Mouse (Mus musculus): Measurements from ENCODE around the gene Faah. TPM values are rescaled to one million over a fixed set of nuclear protein-coding genes. Genes with fewer than 3 reads are reported as not detected.
A peak's percentile ranks its signal among the peaks of the same experiment; 100 is the strongest.

Gene Faah
- polyA plus RNA-seq, 1 experiment from 2014 or later = 10.7 TPM

DNA sequence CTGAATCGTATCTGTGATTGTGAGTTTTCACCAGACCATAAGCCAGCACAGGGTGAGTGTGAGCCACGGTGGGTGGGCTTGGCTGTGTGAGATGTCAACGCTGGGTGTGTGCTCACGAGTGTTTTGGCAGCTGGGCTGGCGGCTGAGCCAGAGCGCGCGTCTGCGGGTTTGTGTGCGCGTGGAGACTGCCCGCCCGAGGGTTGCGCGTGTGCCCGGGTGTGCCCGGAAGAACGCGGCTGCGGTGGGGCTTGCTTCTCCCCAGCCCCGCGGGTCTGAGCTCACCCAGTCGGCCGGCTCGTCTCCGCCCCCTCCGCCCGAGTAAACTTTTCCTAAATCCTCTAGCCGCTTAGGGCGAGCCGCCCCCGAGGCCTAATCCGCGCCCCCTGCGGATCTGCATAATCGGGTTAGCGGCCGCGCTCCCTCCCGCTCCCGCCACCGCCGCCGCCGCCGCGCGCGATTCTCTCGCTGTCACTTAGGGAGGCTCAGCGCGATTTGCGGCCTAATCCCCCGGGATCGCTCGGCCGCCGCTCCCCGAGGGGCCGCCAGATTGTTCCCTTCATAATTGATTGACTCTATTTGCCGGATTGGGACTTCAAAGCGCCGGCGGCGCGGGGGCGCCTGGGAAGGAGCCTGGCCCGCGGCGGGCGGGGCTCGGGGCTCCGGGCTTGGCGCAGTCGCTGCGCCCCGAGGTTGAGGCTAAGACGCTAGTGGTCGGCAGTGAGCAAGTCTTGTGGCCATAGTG, 54.9 kb downstream of the Faah start:
- no peak overlapping the region for H3K27ac ChIP-seq (replicated peaks)
- peak; percentile 72 for ATAC-seq (ENCODE audit: low read depth)
- H3K27me3 ChIP-seq = peaks cover 97% of the 10 kb centered on the region
- peak overlapping the region; percentile 90 for H3K4me2 ChIP-seq
- under 1% methylated on average over 71 of the region's 79 CpGs for WGBS
- H3K36me3 ChIP-seq = no peaks in the 10 kb centered on the region
- peak overlapping the region; percentile 50 for H3K4me3 ChIP-seq
- H3K4me1 ChIP-seq (replicated peaks) = peaks cover 37% of the 10 kb centered on the region
- H3K9ac ChIP-seq = peak overlapping the region; percentile 70
- no peaks in the 10 kb centered on the region for H3K9me3 ChIP-seq

DNA sequence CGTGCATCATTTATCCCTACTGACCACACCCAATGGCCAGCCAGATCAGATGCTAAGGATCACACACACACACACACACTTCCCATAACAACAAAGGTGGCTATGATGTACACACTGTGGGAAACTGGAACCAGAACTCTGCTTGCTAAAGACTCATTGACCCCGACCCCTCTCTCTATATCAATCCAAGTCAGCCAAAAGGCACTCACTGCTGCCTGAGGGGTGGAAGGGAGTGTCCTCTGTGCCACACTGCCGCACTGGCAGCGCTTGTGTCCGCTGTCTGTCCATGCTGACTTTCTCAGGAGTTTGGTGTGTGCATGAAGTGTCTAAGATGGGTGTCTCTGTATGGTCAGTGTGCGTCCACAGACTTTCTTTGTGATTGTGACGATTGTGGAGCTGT, 55.7 kb downstream of the Faah start:
- Histone ChIP-seq H3K9ac (no peak overlapping the region), H3K4me3 (peak overlapping the region; percentile 50), H3K4me2 (peak overlapping the region; percentile 90; the same call in 1 of the 2 replicates), H3K27me3 (peaks cover 97% of the 10 kb centered on the region), H3K36me3 (no peaks in the 10 kb centered on the region), H3K27ac (replicated peaks) (no peak overlapping the region), H3K9me3 (no peaks in the 10 kb centered on the region), H3K4me1 (replicated peaks) (peaks cover 37% of the 10 kb centered on the region)
- WGBS = 8% methylated on average over 7 of the region's 7 CpGs
- 0 out of 2 replicates have a peak, but pooled peaks have one; percentile 5 for ATAC-seq (ENCODE audit: low read depth)

DNA sequence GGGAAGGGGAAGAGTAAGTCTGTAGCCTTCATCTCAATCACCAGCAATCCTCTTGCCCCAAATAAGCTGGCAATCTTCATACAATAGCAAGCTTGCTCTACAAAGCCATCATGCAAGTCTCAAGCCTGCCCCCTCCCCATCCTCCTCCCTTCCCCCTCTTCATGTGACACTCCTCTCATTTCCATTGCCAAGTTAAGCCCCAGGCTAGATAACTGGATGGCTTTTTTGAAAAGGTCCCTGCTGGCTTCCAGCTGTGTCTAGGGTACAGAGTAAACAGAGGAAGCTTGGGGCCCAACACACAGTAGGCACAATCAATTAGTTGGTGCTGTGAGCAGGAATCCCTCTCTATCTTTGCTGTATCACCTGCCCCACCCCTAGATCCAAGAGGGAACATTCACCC, 58.2 kb downstream of the Faah start:
- no peak overlapping the region for H3K9ac ChIP-seq
- H3K9me3 ChIP-seq = no peaks in the 10 kb centered on the region
- H3K27me3 ChIP-seq = peaks cover 98% of the 10 kb centered on the region
- no peak overlapping the region for H3K4me3 ChIP-seq
- no peaks in the 10 kb centered on the region for H3K36me3 ChIP-seq
- no peak overlapping the region for H3K27ac ChIP-seq (replicated peaks)
- no peak for ATAC-seq (ENCODE audit: low read depth)
- H3K4me2 ChIP-seq = no peak overlapping the region
- peaks cover 38% of the 10 kb centered on the region for H3K4me1 ChIP-seq (replicated peaks)

DNA sequence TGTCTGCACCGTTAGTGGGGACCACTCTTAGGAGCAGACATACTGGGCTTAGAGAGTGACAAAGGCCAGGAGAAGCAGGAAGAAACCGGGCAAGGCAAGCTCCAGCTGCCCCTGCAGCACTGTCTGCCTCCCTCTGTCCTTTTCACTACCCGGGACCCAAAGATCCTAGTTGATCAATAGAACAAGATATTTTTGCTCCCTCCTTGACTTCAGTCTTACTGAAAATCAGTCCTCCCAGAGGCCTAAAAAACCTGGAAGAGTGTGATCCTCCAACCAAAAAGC, 62.3 kb downstream of the Faah start:
- no peaks in the 10 kb centered on the region for H3K36me3 ChIP-seq
- H3K9me3 ChIP-seq = no peaks in the 10 kb centered on the region
- peaks cover 98% of the 10 kb centered on the region for H3K27me3 ChIP-seq
- ATAC-seq (ENCODE audit: low read depth) = no peak
- H3K4me2 ChIP-seq = peak overlapping the region; percentile 48
- H3K4me1 ChIP-seq (replicated peaks) = peaks cover 12% of the 10 kb centered on the region
- H3K9ac ChIP-seq = peak overlapping the region; percentile 43; the same call in 1 of the 2 replicates
- 2% methylated on average over 3 of the region's 3 CpGs for WGBS
- H3K4me3 ChIP-seq = 0 out of 2 replicates have a peak overlapping the region, but pooled peaks have one; percentile 16
- H3K27ac ChIP-seq (replicated peaks) = no peak overlapping the region

DNA sequence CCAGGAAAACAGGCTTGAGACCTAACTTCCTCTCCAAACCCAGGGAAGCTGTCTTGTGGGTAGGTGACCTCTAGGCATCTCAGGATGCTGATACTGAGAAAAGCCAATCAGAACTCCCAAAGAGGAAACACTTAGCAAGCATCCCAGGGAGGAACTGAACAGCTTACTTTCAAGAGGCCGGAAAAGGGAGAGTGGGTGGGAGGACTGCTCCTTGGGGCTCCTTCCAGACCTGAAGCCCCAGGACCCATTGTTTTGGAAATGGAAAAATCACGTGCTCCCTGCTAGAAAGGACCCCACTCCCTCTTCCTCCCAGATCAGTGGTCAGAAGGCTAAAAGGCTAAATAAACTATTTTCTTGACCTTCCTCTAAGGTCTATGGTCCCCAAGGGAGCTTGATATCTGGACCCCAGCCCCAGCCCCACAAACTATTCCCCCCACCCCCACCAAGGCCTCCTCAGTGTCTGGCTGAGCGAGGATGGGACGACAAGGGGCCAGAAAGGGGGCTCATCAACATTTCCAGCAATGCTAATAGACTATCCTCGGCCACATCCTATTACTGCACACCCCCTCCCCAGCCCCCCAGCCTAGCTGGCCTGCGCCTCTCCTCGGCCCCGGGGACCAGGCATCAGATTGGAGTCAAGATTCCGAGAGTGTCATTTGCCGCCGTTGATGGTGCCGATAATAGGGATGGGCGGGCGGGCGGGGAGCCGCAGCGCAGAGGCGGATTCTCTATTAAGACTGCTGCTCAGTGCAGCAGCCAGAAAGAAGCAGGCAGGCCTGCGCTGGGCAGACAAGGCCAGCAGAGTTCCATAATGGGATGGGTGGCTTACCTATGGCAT, 62.9 kb downstream of the Faah start:
- WGBS = 2% methylated on average over 19 of the region's 19 CpGs
- H3K27ac ChIP-seq (replicated peaks) = no peak overlapping the region
- H3K4me3 ChIP-seq = peak overlapping the region; percentile 16; the same call in 1 of the 2 replicates
- H3K27me3 ChIP-seq = peaks cover 98% of the 10 kb centered on the region
- no peaks in the 10 kb centered on the region for H3K9me3 ChIP-seq
- no peaks in the 10 kb centered on the region for H3K36me3 ChIP-seq
- peaks cover 12% of the 10 kb centered on the region for H3K4me1 ChIP-seq (replicated peaks)
- peak; percentile 62; the same call in 1 of the 2 replicates for ATAC-seq (ENCODE audit: low read depth)
- peak overlapping the region; percentile 48 for H3K4me2 ChIP-seq
- peak overlapping the region; percentile 43; the same call in 1 of the 2 replicates for H3K9ac ChIP-seq

DNA sequence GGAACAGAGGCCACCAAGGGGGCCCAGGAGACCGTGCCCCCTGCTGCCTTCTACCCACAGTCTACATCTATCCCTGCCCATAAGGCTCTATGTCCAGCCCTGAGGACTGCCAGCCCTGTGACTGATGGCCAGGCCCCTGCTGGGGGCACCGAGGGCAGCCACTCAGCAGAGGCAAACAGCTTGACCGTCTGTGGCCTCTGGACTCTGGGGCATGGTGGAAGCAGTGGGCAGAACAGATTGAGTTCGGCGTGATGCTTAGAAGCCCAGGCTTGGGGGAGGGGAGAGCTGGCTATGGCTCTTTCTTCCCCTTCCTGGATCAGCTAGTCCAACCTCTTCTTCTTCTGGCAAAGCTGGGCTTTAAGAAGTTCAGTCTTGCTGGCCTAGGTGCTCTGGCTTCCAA, 64.2 kb downstream of the Faah start:
- ATAC-seq (ENCODE audit: low read depth) = no peak
- Histone ChIP-seq H3K9ac (no peak overlapping the region), H3K9me3 (no peaks in the 10 kb centered on the region), H3K27me3 (peaks cover 100% of the 10 kb centered on the region), H3K4me1 (replicated peaks) (peaks cover 9% of the 10 kb centered on the region), H3K36me3 (no peaks in the 10 kb centered on the region), H3K27ac (replicated peaks) (no peak overlapping the region), H3K4me2 (no peak overlapping the region), H3K4me3 (no peak overlapping the region)
- WGBS = 22% methylated on average over 5 of the region's 5 CpGs

DNA sequence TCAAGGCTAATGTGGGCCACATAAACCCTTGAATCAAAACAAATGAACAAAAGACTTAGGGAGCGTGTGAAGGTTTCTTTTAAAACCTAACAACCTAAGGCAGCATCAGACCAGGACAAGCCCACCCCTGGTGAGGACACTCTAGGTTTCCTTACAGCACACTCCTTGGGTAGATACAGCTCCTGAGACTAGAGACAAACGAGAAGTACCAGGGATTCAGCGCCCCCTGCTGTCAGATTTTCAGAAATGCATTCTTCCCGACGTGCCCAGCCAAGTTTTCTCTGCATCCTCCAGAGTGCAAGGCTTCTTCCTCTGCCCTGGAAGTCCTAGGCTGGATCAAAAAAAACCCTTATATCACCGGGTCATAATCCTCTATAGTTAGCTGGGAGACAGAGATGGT, 65.0 kb downstream of the Faah start:
- 12% methylated on average over 6 of the region's 6 CpGs for WGBS
- no peak overlapping the region for H3K4me2 ChIP-seq
- ATAC-seq (ENCODE audit: low read depth) = no peak

DNA sequence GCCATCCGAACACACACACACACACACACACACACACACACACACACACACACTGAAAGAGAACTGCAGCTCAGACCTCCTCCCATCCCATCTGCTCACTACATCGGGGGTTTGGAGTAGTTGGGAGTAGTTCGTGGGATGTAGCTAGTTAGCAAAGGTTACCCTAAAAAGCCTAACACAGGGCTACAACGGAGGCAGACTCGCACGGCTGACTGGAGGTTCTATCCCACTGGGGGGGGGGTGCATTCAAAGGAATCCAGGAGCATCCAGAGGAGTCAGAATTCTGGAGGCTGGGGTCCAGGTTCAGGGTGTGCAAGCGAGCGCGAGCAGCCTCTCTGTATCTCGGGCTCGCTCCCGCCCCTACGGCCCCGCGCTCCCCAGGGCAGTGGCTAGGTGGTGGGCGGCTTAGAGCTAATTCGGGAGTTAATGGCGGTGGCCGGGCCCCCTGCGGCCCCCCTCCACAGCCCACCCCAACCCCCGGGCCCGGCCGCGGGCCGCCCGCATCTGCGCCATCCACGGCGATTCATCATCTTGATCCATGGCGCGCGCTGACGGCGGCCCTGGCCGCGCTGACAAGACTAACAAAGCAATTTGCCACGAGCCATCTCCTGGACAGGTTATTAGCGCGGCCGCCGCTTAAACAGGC, 73.9 kb downstream of the Faah start:
- Histone ChIP-seq H3K36me3 (no peaks in the 10 kb centered on the region), H3K4me1 (replicated peaks) (peaks cover 18% of the 10 kb centered on the region), H3K4me3 (peak overlapping the region; percentile 26), H3K9ac (peak overlapping the region; percentile 49; the same call in 1 of the 2 replicates), H3K27me3 (peaks cover 100% of the 10 kb centered on the region), H3K27ac (replicated peaks) (no peak overlapping the region), H3K9me3 (no peaks in the 10 kb centered on the region), H3K4me2 (peak overlapping the region; percentile 48)
- 0% methylated on average over 41 of the region's 41 CpGs for WGBS
- ATAC-seq (ENCODE audit: low read depth) = peak; percentile 65; the same call in 1 of the 2 replicates

More for the DNA sequence above, 65.0 kb downstream of the Faah start:
- H3K4me3 ChIP-seq = no peak overlapping the region
- H3K36me3 ChIP-seq = no peaks in the 10 kb centered on the region
- H3K4me1 ChIP-seq (replicated peaks) = peaks cover 9% of the 10 kb centered on the region
- H3K9me3 ChIP-seq = no peaks in the 10 kb centered on the region
- peaks cover 100% of the 10 kb centered on the region for H3K27me3 ChIP-seq
- no peak overlapping the region for H3K9ac ChIP-seq
- H3K27ac ChIP-seq (replicated peaks) = no peak overlapping the region

DNA sequence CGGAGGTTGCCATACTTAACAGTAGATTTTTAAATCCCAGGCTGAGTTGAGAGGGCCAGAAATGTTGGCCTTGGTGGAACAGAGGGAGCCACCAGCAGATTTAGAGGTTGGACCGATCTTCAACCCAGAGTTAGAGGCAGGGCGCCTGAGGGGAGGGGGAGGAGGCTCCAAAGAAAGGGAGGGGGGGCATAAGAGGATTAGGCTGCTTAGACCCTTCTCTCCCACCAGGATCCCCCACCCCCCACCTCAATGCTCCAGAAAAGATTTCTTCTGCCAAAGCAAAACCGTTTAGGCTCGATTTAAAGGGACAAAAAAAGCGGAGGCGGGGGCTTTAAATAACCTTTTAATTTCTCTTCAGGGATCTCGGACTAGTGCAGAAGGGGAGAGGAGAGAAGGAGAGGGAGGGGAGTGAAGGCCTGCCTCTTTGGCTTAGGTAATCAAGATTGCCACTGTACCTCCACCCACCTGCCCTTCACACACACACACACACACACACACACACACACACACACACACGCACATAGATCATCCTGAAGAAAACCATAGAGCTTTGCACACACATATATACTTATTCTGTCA, 76.4 kb downstream of the Faah start:
- no peak for ATAC-seq (ENCODE audit: low read depth)
- WGBS = 3% methylated on average over 9 of the region's 9 CpGs
- Histone ChIP-seq H3K4me3 (no peak overlapping the region), H3K36me3 (no peaks in the 10 kb centered on the region), H3K9me3 (no peaks in the 10 kb centered on the region), H3K4me1 (replicated peaks) (peaks cover 25% of the 10 kb centered on the region), H3K4me2 (no peak overlapping the region), H3K27ac (replicated peaks) (no peak overlapping the region), H3K27me3 (peaks cover 100% of the 10 kb centered on the region), H3K9ac (no peak overlapping the region)

DNA sequence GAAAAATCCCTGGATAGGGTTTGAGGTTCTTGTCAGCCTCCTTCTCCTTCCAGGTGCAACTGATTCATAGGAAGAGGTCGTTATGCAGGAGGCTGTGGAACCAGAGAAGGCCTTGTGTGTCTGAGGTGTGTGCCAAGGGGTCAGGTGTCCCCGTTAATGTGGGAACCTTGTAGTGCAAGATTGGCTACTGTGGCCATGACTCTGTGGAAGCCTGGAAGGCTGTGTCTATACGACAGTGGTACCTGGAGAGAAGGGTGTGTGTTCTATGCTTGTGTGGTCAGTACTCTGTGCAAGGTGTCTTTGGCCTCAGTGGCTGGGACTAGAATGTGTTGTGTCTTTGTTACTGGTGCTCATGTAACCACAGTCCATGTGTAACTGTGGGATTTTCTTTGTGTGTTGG, 77.0 kb downstream of the Faah start:
- Histone ChIP-seq H3K4me2 (no peak overlapping the region), H3K9me3 (no peaks in the 10 kb centered on the region), H3K27ac (replicated peaks) (no peak overlapping the region), H3K9ac (no peak overlapping the region), H3K4me1 (replicated peaks) (peaks cover 32% of the 10 kb centered on the region), H3K36me3 (no peaks in the 10 kb centered on the region), H3K27me3 (peaks cover 100% of the 10 kb centered on the region), H3K4me3 (no peak overlapping the region)
- 6% methylated on average over 3 of the region's 3 CpGs for WGBS
- no peak for ATAC-seq (ENCODE audit: low read depth)

DNA sequence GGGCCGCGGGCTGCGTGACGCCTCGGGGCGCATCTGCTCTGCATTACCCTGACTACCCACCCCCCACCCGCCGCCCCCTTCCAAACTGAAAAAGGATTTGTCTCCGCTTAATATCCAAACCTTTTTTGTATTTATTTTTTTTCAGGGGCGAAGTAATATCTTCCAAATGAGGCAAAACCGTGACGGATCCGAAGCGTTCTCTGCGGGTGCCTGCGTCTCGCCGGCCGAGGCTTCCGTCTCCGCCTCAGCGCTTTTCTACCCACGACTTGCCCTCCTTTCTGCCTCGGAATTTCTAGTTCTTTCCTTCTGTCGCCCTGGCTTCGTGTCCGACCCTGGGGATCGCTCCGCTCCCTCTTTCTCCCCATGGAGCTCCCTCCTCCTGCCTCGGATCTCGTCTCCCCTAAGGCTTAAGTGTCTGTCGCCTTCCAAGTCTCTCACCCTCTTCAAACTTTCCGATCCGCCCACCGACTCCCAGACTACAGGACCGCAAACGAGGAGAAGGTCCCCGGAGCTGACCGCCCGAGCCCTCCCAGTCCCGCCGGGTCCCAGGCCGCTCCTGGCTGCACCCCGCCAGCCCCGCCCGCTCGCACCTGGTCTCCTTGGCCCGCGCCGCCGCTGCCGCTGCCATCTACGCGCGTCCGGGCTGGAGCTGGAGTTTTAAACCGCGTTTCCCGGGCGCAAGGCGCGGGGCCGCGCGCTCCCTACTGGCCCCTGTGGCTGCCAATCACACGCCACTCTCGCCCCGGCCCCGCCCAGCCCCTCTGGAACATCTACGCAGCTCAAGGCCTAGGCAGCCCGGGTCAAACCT, 78.2 kb downstream of the Faah start, which contains the start of gene Dmbx1:
Gene Dmbx1, minus strand, starts transcription at position 632 of the 808 bp plus-strand sequence.
- no peaks in the 10 kb centered on the region for H3K36me3 ChIP-seq
- H3K27me3 ChIP-seq = peaks cover 100% of the 10 kb centered on the region
- H3K4me1 ChIP-seq (replicated peaks) = peaks cover 33% of the 10 kb centered on the region
- ATAC-seq (ENCODE audit: low read depth) = no peak
- H3K9me3 ChIP-seq = no peaks in the 10 kb centered on the region
- no peak within 1 kb of the TSS for H3K27ac ChIP-seq (replicated peaks)
- no peak within 1 kb of the TSS for H3K9ac ChIP-seq
- H3K4me2 ChIP-seq = peak within 1 kb of the TSS; percentile 46
- WGBS = under 1% methylated on average over 71 of the region's 71 CpGs
- H3K4me3 ChIP-seq = peak within 1 kb of the TSS; percentile 24

Measured in neural tube, embryonic 13.5 days (tissue).